Mouse (Mus musculus): ENCODE data around the gene Hcls1. TPM values are rescaled to one million over a fixed set of nuclear protein-coding genes. Genes with fewer than 3 reads are reported as not detected.

Hcls1 gene
- total and polyA plus RNA-seq, 2 experiments from 2014 or later: 0.78 to 2.2 TPM

GRCm38 (mm10) chr16:36921980-36922379, 12.8 kb upstream of the Hcls1 start:
- Histone ChIP-seq H3K9ac (replicated peaks; ENCODE audit: low read length) (no peak overlapping the region), H3K27me3 (ENCODE audit: insufficient read depth, low read length) (no peaks in the 10 kb centered on the region), H3K4me1 (ENCODE audit: insufficient read depth, low read length) (no peaks in the 10 kb centered on the region), H3K36me3 (ENCODE audit: insufficient read depth, low read length) (peaks cover 57% of the 10 kb centered on the region), H3K9me3 (ENCODE audit: low read length) (no peaks in the 10 kb centered on the region), H3K4me2 (ENCODE audit: low read depth, low read length) (no peak overlapping the region), H3K27ac (no peak overlapping the region), H3K4me3 (ENCODE audit: low read length) (no peak overlapping the region)
- ATAC-seq (no peak), DNase-seq (ENCODE audit: low spot score) (no peak)
- 91% methylated on average over 6 of the region's 6 CpGs for WGBS
- TF ChIP-seq CTCF (IDR thresholded peaks at IDR 0.05; ENCODE audit: low read depth): no peak

- Histone ChIP-seq H3K27ac (no peak overlapping the region), H3K9me3 (ENCODE audit: low read length) (no peaks in the 10 kb centered on the region), H3K9ac (replicated peaks; ENCODE audit: low read length) (no peak overlapping the region), H3K27me3 (ENCODE audit: insufficient read depth, low read length) (no peaks in the 10 kb centered on the region), H3K4me2 (ENCODE audit: low read depth, low read length) (no peak overlapping the region), H3K36me3 (ENCODE audit: insufficient read depth, low read length) (peaks cover 59% of the 10 kb centered on the region), H3K4me1 (ENCODE audit: insufficient read depth, low read length) (no peaks in the 10 kb centered on the region), H3K4me3 (ENCODE audit: low read length) (no peak overlapping the region)
- ATAC-seq (no peak), DNase-seq (ENCODE audit: low spot score) (no peak)
- WGBS: 92% methylated on average over 8 of the region's 8 CpGs
- TF ChIP-seq CTCF (IDR thresholded peaks at IDR 0.05; ENCODE audit: low read depth): no peak
Measured at GRCm38 (mm10) chr16:36924312-36924711, 10.5 kb upstream of the Hcls1 start.

GRCm38 (mm10) chr16:36925351-36925750, 9.4 kb upstream of the Hcls1 start:
- H3K27me3 ChIP-seq (ENCODE audit: insufficient read depth, low read length): no peaks in the 10 kb centered on the region
- no peaks in the 10 kb centered on the region for H3K4me1 ChIP-seq (ENCODE audit: insufficient read depth, low read length)
- H3K27ac ChIP-seq: no peak overlapping the region
- ATAC-seq: no peak
- no peak for TF ChIP-seq CTCF (IDR thresholded peaks at IDR 0.05; ENCODE audit: low read depth)
- no peak for DNase-seq (ENCODE audit: low spot score)
- H3K9ac ChIP-seq (replicated peaks; ENCODE audit: low read length): no peak overlapping the region
- H3K4me3 ChIP-seq (ENCODE audit: low read length): no peak overlapping the region
- H3K4me2 ChIP-seq (ENCODE audit: low read depth, low read length): no peak overlapping the region
- 91% methylated on average over 6 of the region's 6 CpGs for WGBS
- H3K36me3 ChIP-seq (ENCODE audit: insufficient read depth, low read length): peaks cover 54% of the 10 kb centered on the region
- no peaks in the 10 kb centered on the region for H3K9me3 ChIP-seq (ENCODE audit: low read length)

- H3K9ac ChIP-seq (replicated peaks; ENCODE audit: low read length): no peak overlapping the region
- no peaks in the 10 kb centered on the region for H3K9me3 ChIP-seq (ENCODE audit: low read length)
- no peak for TF ChIP-seq CTCF (IDR thresholded peaks at IDR 0.05; ENCODE audit: low read depth)
- H3K4me1 ChIP-seq (ENCODE audit: insufficient read depth, low read length): no peaks in the 10 kb centered on the region
- H3K27ac ChIP-seq: no peak overlapping the region
- no peak overlapping the region for H3K4me3 ChIP-seq (ENCODE audit: low read length)
- peaks cover 54% of the 10 kb centered on the region for H3K36me3 ChIP-seq (ENCODE audit: insufficient read depth, low read length)
- DNase-seq (ENCODE audit: low spot score): no peak
- H3K27me3 ChIP-seq (ENCODE audit: insufficient read depth, low read length): no peaks in the 10 kb centered on the region
- 81% methylated on average over 6 of the region's 6 CpGs for WGBS
- no peak for ATAC-seq
- no peak overlapping the region for H3K4me2 ChIP-seq (ENCODE audit: low read depth, low read length)
Measured at GRCm38 (mm10) chr16:36925797-36926196, 9.0 kb upstream of the Hcls1 start.

- no peaks in the 10 kb centered on the region for H3K9me3 ChIP-seq (ENCODE audit: low read length)
- DNase-seq (ENCODE audit: low spot score) (no peak), ATAC-seq (no peak)
- H3K4me2 ChIP-seq (ENCODE audit: low read depth, low read length): no peak overlapping the region
- no peak overlapping the region for H3K9ac ChIP-seq (replicated peaks; ENCODE audit: low read length)
- H3K4me3 ChIP-seq (ENCODE audit: low read length): no peak overlapping the region
- H3K27me3 ChIP-seq (ENCODE audit: insufficient read depth, low read length): no peaks in the 10 kb centered on the region
- no peak overlapping the region for H3K27ac ChIP-seq
- WGBS: 94% methylated on average over 10 of the region's 10 CpGs
- H3K4me1 ChIP-seq (ENCODE audit: insufficient read depth, low read length): no peaks in the 10 kb centered on the region
- TF ChIP-seq CTCF (IDR thresholded peaks at IDR 0.05; ENCODE audit: low read depth): no peak
- peaks cover 63% of the 10 kb centered on the region for H3K36me3 ChIP-seq (ENCODE audit: insufficient read depth, low read length)
Measured at GRCm38 (mm10) chr16:36926514-36927447, 8.0 kb upstream of the Hcls1 start.

GRCm38 (mm10) chr16:36927495-36928105, 7.2 kb upstream of the Hcls1 start:
- H3K27ac ChIP-seq: no peak overlapping the region
- H3K4me1 ChIP-seq (ENCODE audit: insufficient read depth, low read length): no peaks in the 10 kb centered on the region
- ATAC-seq: no peak
- no peak for TF ChIP-seq CTCF (IDR thresholded peaks at IDR 0.05; ENCODE audit: low read depth)
- no peaks in the 10 kb centered on the region for H3K27me3 ChIP-seq (ENCODE audit: insufficient read depth, low read length)
- no peaks in the 10 kb centered on the region for H3K9me3 ChIP-seq (ENCODE audit: low read length)
- no peak overlapping the region for H3K9ac ChIP-seq (replicated peaks; ENCODE audit: low read length)
- H3K36me3 ChIP-seq (ENCODE audit: insufficient read depth, low read length): peaks cover 71% of the 10 kb centered on the region
- WGBS: 92% methylated on average over 10 of the region's 10 CpGs
- DNase-seq (ENCODE audit: low spot score): no peak
- no peak overlapping the region for H3K4me2 ChIP-seq (ENCODE audit: low read depth, low read length)
- H3K4me3 ChIP-seq (ENCODE audit: low read length): no peak overlapping the region

GRCm38 (mm10) chr16:36928106-36928500, 6.7 kb upstream of the Hcls1 start:
- no peak for ATAC-seq
- no peak for DNase-seq (ENCODE audit: low spot score)
- no peaks in the 10 kb centered on the region for H3K9me3 ChIP-seq (ENCODE audit: low read length)

More at GRCm38 (mm10) chr16:36928106-36928500, 6.7 kb upstream of the Hcls1 start:
- no peak for TF ChIP-seq CTCF (IDR thresholded peaks at IDR 0.05; ENCODE audit: low read depth)
- Histone ChIP-seq H3K4me3 (ENCODE audit: low read length) (no peak overlapping the region), H3K27me3 (ENCODE audit: insufficient read depth, low read length) (no peaks in the 10 kb centered on the region), H3K27ac (no peak overlapping the region), H3K4me1 (ENCODE audit: insufficient read depth, low read length) (no peaks in the 10 kb centered on the region), H3K36me3 (ENCODE audit: insufficient read depth, low read length) (peaks cover 75% of the 10 kb centered on the region), H3K9ac (replicated peaks; ENCODE audit: low read length) (no peak overlapping the region), H3K4me2 (ENCODE audit: low read depth, low read length) (no peak overlapping the region)
- 90% methylated on average over 8 of the region's 8 CpGs for WGBS

Data from hindbrain, postnatal 0 days (tissue).